Mouse (Mus musculus): Measurements from ENCODE around the gene Gm960.

GRCm38 (mm10) chr19:4711601-4712155, 13.2 kb upstream of the Gm960 start:
- TF ChIP-seq CTCF (IDR thresholded peaks at IDR 0.05; ENCODE audit: extremely low read depth, insufficient read depth, insufficient read length, insufficient replicate concordance) (no peak), POLR2A (IDR thresholded peaks at IDR 0.05; ENCODE audit: low read depth, low read length) (no peak)

Measured in spleen, adult 2 months (tissue).